Mouse (Mus musculus) ovary, postnatal 10 days (tissue): Measurements from ENCODE around the gene Gsn.

Experiments used
- DNase-seq: peaks from one replicate; pipeline ENCODE4 v3.0.0; 2022; ENCODE audit warnings: low spot score

Gene Gsn

DNA sequence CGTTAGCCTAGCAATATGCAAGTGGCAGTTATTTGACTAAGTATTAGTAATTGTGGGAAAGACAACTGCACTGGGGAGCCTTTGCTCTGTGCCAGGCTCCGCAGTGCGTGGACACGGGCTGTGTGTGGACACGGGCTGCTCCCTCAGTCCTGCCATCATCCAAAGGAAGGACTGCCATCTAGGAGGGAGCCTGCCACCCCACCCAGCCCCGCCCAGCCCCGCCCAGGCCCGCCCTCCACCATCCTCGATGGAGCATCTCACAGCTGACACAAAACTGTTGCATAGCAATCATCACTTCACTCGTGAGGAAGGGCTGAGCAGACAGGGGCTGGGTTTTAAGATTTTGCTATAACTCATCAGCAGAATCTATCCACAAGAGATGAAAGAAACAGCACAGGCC lies 69.8 kb downstream of the Gsn start:
- DNase-seq, result no peak

DNA sequence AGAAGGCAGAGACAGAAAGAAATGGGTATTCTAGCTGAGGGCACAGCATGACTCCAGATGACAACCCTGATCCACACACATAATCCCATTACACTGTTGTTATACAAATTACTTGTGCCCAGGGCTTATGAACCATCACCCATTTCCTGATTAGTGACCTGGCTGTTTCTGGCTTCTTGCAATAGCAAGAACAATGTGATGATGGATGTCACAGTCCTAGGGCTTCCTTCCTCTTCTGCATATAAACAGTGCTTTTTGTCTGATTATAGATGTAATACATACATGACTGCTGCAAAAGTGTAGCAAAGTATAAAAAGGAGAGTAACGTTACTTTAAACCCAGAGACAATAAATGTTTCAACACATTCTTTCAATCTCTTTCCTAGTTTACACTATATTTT lies 70.8 kb downstream of the Gsn start:
- no peak for DNase-seq

DNA sequence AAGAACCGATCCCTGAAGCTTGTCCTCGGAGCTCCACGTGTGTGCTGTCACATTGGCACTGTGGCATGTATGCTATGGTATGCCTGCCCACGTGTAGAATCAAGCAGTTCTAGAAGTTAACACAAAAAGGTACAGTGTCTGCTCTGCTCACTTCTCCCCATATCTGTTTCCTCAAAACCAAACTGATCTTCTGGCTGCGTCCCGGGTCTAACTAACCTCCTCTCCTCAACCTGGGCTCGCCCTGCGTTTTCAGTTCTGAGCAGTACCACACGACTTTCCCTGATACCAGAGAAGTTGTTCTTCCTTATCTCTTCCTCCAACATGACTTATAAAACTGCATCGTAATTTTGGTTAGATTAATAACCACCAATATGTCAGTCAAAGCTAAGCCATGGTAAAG lies 71.4 kb downstream of the Gsn start:
- no peak for DNase-seq

DNA sequence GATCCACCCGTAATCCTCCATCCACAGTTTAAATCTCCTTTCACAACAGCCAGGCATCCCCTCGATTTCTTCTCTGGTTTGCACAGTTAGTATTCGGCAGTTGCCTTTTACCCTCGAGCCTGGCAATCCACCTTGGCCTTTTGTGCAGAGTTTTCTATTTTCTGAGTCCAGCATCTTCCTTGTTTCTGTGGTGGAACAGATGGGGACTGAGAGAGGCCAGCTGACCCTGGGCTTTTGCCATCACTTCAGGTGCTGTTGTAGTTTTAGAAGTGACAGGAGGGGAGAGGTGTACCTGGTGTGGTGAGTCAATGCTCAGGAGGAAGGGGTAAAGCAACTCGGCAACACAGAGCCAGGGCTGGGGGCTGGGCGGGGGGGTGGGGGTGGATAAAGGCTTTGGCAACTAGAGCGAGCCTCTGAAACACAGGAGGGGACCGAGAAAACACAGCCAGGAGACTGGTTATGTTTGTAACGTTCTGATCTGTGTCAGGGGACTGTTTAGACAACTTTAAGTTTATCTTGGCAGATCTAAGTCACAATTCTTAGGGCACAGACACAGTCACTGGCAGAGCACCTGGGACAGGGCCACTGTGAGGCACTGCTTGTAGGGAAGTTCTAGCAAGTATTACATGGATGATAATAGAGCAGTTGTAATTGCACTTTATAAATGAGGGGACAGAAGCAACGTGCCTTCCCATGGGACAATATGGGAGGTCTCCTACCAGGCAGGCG lies 72.0 kb downstream of the Gsn start:
- no peak for DNase-seq

DNA sequence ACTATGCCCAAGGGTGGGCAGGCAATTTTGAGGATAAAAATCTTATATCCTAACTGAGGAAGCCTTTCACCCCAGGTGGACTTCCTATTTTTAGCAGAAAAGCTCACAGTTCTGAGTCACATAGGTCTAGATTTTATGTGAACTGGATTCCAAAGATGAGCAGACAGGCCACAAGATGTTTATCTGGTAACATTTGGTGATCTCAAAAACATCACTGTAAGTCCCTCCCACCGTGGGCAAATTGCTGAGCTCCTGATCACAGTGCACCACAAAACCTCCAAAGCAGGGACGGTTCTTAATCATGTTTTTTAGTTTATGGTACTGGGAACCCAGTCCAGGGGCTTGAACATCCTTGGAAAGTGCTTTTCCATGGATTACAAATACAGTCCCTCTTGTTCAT lies 72.9 kb downstream of the Gsn start:
- no peak for DNase-seq

DNA sequence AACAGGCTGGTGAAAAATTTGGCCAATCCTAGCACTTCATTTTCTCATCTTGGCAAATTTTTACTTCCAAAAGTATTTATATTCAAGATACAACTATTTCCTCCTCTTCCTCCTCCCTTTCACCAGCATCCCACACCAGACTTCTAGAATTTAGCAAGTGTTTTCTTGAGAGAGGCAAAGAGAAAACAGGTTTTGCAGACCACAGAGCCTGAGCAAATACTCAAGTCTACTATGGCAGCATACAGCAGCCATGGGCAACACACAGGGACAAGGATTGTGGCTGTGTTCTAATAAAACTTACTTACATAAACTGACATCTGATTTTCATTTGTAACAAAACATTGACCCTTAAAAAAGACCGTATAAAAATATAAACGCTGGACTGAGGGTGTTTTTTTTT lies 75.0 kb downstream of the Gsn start:
- DNase-seq, result no peak

DNA sequence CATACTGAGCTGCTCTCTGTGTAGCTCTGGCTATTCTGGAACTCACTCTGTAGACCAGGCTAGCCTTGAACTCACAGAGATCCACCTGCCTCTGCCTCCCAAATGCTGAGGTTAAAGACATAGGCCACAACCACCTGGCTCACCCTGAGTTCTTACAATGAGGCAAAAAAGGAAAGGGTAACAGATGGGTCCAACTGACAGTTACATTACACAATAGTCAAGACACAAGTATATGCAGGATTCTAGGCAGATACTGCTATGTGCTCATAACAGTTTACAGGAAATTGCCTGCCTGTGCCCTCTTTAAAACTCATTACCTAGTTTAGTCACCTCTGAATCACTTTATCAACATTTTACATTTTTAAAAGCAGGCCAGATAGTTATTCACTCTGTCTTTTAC lies 77.5 kb downstream of the Gsn start:
- no peak for DNase-seq

DNA sequence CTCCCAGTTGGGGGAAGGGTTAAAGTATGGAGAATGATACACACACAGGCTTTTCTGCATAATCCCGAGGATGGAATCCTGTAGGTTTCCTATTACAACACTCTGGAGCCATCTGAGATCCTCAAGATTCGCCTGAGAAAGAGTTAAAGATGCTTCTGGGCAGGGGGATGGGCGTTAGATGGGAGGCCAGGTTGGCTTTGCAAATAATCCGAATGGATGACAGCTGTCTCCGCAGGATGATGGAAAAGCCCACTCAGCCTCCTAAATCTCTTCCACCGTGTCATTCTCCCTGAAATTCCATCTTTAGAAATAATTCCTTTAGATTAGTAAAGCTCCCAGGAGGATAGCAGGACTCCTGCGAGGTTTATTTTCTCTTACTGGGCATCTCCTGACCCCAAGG lies 79.4 kb downstream of the Gsn start:
- DNase-seq, result no peak

DNA sequence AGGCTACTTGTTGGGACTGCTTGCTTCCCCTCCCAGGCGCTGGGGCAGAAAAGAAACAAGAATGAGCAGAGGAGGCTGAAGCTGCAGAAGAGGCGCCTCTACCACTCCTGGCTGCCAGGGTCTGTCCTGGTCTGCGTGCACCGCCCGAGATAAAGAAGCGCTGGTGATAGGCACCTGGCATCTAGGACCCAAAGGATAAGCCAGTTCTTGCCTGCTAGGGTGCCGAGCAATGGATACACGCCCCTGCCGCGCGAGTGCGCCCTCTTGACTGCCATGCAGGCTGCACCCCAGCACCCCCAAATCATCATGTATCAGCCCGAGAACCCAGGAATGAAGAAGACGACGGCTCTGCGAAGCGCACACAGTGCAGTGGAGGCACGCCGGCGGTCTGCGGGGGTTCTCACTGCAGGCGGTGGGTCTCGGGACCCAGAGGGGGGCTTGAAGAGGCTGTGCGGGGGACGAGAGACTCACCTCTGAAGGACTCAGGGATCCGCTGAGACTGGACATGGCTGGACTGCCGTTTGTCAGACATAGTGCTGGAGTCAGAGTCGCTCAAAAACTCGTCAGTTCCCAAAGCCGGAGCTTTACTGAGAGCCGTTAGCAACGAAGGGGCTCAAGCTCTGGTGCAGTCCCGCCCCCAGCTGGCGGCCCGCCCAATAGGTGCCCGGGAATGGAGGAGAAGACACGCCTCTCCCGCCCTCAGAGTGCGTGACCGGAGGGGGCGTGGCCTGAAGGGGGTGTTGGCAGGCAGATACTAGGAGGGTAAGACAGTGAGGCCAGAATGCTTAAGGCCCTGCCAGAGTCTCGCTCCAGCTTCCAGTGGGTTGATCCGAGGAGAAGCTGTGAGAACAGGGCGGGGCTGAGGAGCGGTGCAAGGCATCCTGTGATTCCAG lies 80.5 kb downstream of the Gsn start, which contains the start of gene Stom:
Gene Stom (minus strand): TSS at position 589 of the 893 bp plus-strand sequence.
- DNase-seq, result peak; percentile 100

DNA sequence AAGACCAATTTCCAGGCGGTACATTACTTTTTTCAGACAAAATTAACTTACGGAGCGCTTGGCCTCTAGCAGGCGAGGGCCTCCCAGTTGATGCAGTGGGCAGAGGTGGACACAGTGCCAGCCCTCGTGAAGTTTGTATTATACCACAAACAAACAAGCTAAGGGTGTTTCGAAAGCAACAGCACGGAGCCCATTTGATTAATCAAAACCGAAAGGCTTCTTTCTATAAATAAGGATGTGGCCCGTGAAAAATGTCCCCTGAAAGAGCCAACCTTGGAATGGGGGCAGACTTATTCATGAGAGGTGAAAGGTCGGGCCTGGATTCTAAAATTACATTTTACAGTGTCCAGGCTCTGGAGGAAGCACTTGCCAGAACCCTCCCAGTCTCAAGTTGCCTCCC lies 81.2 kb downstream of the Gsn start:
- no peak for DNase-seq

DNA sequence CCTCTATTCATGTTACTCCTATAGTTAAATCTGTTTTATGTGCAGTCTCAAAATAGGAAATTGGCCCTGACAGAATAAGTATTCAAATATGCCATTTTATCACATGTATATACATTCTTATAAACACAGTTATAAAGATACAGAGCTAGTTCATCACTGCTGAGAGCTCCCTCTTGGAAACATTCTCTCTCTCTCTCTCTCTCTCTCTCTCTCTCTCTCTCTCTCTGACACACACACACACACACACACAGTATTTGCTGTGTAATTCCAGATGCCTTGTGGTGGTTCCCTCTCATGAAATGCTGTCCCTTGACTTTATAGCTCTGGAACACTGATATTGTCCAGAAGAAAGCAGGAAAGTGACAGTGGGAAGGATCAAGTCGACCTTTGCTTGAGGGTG lies 81.9 kb downstream of the Gsn start:
- DNase-seq, result no peak

DNA sequence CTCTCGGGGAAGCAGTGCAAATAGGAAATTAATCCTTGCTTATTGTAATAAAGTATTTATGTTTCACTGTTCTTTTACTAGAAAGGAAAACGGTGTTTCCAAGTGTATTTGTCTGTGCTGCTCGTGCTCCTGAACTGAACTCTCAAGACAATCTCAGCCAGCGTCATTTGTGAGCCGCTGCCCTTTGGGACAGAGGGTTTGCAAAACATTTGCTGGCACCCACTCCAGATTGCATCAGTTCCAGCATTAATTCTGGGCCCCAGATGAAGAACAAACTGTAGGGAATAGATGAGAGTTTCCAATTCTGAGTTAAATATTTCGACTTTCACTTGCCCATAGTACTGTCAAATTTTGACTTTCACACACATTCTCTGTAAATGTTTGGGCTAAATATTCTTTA lies 82.5 kb downstream of the Gsn start:
- DNase-seq, result no peak

DNA sequence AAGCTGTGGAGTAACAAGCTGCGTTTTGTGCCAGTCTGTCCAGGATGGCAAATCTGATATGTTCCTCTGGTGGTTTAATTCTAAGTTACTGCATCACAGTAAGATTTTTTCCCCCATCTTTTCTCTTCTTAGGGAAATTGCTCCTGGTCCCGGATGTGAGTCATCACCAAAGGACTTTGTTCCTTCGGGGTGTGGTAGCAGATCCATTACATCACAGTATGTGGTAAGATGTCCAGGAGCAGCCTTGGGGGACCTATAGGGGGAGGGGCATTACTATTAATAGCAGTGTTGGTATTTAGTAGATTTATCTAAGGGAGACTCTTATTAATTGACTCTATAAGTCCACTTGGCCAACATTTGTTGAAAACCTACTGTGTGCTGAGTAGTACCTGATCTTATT lies 86.4 kb downstream of the Gsn start:
- DNase-seq, result no peak

DNA sequence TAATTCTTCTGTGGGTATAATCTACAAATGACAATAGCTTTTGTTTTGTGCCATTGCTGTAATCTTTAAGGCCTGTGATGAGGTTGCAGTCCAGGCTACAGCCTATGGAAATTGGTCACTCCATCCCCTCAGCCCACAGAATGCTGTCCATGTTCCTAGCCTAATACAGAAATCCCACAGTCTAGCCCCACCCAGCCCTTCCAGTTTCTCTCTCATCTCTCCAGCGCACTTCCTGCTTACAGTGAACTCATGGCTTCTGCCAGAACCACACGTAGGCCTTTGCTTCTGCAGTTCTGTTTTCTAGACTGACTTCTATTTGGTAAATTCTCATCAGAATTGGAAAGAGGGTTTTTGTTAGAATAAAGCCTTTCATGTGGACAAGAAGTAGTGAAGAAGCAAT lies 89.8 kb downstream of the Gsn start:
- DNase-seq, result no peak

DNA sequence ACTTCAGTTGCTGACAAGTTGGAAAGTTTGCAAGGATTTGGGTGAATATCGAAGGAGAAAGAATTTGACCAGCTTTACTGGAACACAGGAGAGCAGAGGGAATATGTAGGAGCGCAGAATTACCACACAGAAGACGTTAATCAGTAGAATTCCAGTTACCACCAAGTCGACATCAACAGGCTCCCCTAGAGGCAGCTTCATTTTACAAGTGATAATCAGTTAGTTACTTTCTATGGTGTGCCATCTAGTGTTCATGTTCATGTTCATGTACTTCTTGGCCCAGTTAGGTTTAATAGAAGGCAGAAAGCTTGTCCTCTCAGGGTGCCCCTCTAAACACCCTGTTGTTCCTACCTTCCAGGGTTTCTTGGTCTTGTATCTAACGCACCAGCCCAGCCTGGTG lies 93.0 kb downstream of the Gsn start:
- no peak for DNase-seq
